Mouse (Mus musculus) forebrain, embryonic 14.5 days (tissue): ENCODE data around the gene Ndufb4. TPM values are rescaled to one million over a fixed set of nuclear protein-coding genes. Genes with fewer than 3 reads are reported as not detected.
A peak's percentile ranks its signal among the peaks of the same experiment; 100 is the strongest.

Experiments used
- ATAC-seq: fragments of 200-750 bp; cut with Nextera tagmentation; 2 replicates; pipeline ENCODE4 v1.8.0; 2017; ENCODE audit warnings: mild to moderate bottlenecking, moderate library complexity
- DNase-seq: peaks from one replicate; pipeline ENCODE4 v3.0.0-alpha.2; 2015; ENCODE audit warnings: low spot score
- H3K27ac ChIP-seq: fragments of 300-500 bp; sonication (generic); 2 replicates; pipeline ENCODE4 v1.5.1; 2014; ENCODE audit warnings: low read depth, mild to moderate bottlenecking, control low read depth, low read length, moderate library complexity
- H3K27me3 ChIP-seq: fragments of 300-500 bp; sonication (generic); replicated peaks from 2 replicates; pipeline ENCODE4 v1.6.1; 2014; ENCODE audit warnings: low read length, control low read depth, mixed read lengths; ENCODE audit not compliant: control insufficient read depth, insufficient read depth
- H3K36me3 ChIP-seq: fragments of 300-500 bp; sonication (generic); 2 replicates; pipeline ENCODE4 v1.6.1; 2014; ENCODE audit warnings: low read length, control low read depth; ENCODE audit not compliant: control insufficient read depth, insufficient read depth
- H3K4me1 ChIP-seq: fragments of 300-500 bp; sonication (generic); 2 replicates; pipeline ENCODE4 v1.6.1; 2014; ENCODE audit warnings: antibody characterized with exemption, low read length, control low read depth; ENCODE audit not compliant: control insufficient read depth, insufficient read depth
- H3K4me2 ChIP-seq: fragments of 300-500 bp; sonication (generic); 2 replicates; pipeline ENCODE4 v1.6.1; 2014; ENCODE audit warnings: mild to moderate bottlenecking, control low read depth, low read length
- H3K4me3 ChIP-seq: fragments of 300-500 bp; sonication (generic); 2 replicates; pipeline ENCODE4 v1.5.1; 2014; ENCODE audit warnings: low read depth, low read length, control low read depth
- H3K9ac ChIP-seq: fragments of 300-500 bp; sonication (generic); 2 replicates; pipeline ENCODE4 v1.6.1; 2014; ENCODE audit warnings: mild to moderate bottlenecking, low read length, control low read depth, moderate library complexity
- H3K9me3 ChIP-seq: fragments of 300-500 bp; sonication (generic); replicated peaks from 2 replicates; pipeline ENCODE4 v1.6.1; 2016; ENCODE audit warnings: low read length, control low read depth, mixed read lengths; ENCODE audit not compliant: control insufficient read depth
- WGBS: fragments of 180-500 bp; shearing (Covaris S2); extraction: QIAGEN DNeasy Blood & Tissue Kit; methylation state at CpG from one replicate; pipeline ENCODE4 v1.1.7; 2014; 5-methylcytosine and 5-hydroxymethylcytosine counted together
- polyA plus RNA-seq: library from polyadenylated mRNA; unstranded; fragments of >200 nt; fragmentation: Nextera tagmentation; extraction: Ambion mirVana; gene quantifications from 2 replicates; pipeline ENCODE4 v1.2.1, GENCODE M21; 2014

Gene Ndufb4
- polyA plus RNA-seq, 1 experiment from 2014 or later: 71.1 TPM

- DNase-seq (no peak), ATAC-seq (no peak)
- H3K36me3 ChIP-seq: no peaks in the 10 kb centered on the region
- no peaks in the 10 kb centered on the region for H3K9me3 ChIP-seq
- H3K27me3 ChIP-seq: no peaks in the 10 kb centered on the region
- no peak overlapping the region for H3K9ac ChIP-seq
- H3K4me3 ChIP-seq: no peak overlapping the region
- H3K27ac ChIP-seq: no peak overlapping the region
- 71% methylated on average over 6 of the region's 6 CpGs for WGBS
- H3K4me1 ChIP-seq: no peaks in the 10 kb centered on the region
- H3K4me2 ChIP-seq: no peak overlapping the region
These were observed 18.1 kb downstream of the Ndufb4 start for GRCm38 (mm10) chr16:37636107-37636506.

GRCm38 (mm10) chr16:37635095-37635494 lies 19.2 kb downstream of the Ndufb4 start:
- no peaks in the 10 kb centered on the region for H3K27me3 ChIP-seq
- no peaks in the 10 kb centered on the region for H3K4me1 ChIP-seq
- H3K27ac ChIP-seq: no peak overlapping the region
- no peaks in the 10 kb centered on the region for H3K36me3 ChIP-seq
- ATAC-seq: no peak
- WGBS: 93% methylated on average over 1 of the region's 1 CpGs
- H3K4me2 ChIP-seq: no peak overlapping the region
- H3K9ac ChIP-seq: no peak overlapping the region
- H3K9me3 ChIP-seq: no peaks in the 10 kb centered on the region
- H3K4me3 ChIP-seq: no peak overlapping the region
- no peak for DNase-seq

GRCm38 (mm10) chr16:37634578-37634977 lies 19.7 kb downstream of the Ndufb4 start:
- H3K27ac ChIP-seq: no peak overlapping the region
- no peaks in the 10 kb centered on the region for H3K27me3 ChIP-seq
- H3K4me2 ChIP-seq: no peak overlapping the region
- no peaks in the 10 kb centered on the region for H3K4me1 ChIP-seq
- H3K9me3 ChIP-seq: no peaks in the 10 kb centered on the region
- no peak overlapping the region for H3K4me3 ChIP-seq
- DNase-seq: no peak
- no peak overlapping the region for H3K9ac ChIP-seq
- ATAC-seq: no peak
- WGBS: 73% methylated on average over 9 of the region's 9 CpGs
- no peaks in the 10 kb centered on the region for H3K36me3 ChIP-seq

DNA sequence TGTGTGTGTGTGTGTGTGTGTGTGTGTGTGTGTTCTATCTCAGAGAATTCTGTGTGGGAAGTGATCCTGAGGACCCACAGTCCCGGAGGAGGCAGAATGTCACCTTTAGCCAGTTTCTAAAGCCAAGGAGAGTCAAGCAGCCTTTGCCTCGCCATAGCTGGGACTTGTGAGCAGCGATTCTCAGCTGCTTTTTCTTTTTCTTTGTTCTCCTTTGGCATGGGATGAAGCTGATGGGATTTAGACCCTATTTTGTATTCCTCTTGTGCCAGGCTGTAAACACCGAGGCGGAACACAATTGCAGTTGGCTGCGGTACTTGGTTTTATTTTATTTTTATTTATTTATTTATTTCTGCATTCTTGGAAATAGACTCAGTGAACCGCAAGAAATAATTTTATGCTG lies 25.2 kb downstream of the Ndufb4 start:
- H3K27me3 ChIP-seq: no peaks in the 10 kb centered on the region
- no peak overlapping the region for H3K9ac ChIP-seq
- no peaks in the 10 kb centered on the region for H3K36me3 ChIP-seq
- WGBS: 67% methylated on average over 7 of the region's 7 CpGs
- peak; percentile 33 for DNase-seq
- H3K9me3 ChIP-seq: no peaks in the 10 kb centered on the region
- no peaks in the 10 kb centered on the region for H3K4me1 ChIP-seq
- no peak for ATAC-seq
- no peak overlapping the region for H3K4me2 ChIP-seq
- H3K4me3 ChIP-seq: no peak overlapping the region
- H3K27ac ChIP-seq: no peak overlapping the region

GRCm38 (mm10) chr16:37628336-37628735 lies 25.9 kb downstream of the Ndufb4 start:
- no peak overlapping the region for H3K4me2 ChIP-seq
- H3K36me3 ChIP-seq: no peaks in the 10 kb centered on the region
- no peaks in the 10 kb centered on the region for H3K9me3 ChIP-seq
- H3K4me3 ChIP-seq: no peak overlapping the region
- WGBS: 80% methylated on average over 9 of the region's 9 CpGs
- H3K27me3 ChIP-seq: no peaks in the 10 kb centered on the region
- H3K4me1 ChIP-seq: no peaks in the 10 kb centered on the region
- ATAC-seq: no peak
- no peak for DNase-seq
- no peak overlapping the region for H3K27ac ChIP-seq
- no peak overlapping the region for H3K9ac ChIP-seq

GRCm38 (mm10) chr16:37626388-37626949 lies 27.8 kb downstream of the Ndufb4 start:
- Histone ChIP-seq H3K4me2 (no peak overlapping the region), H3K9me3 (no peaks in the 10 kb centered on the region), H3K4me1 (no peaks in the 10 kb centered on the region), H3K36me3 (no peaks in the 10 kb centered on the region), H3K9ac (no peak overlapping the region), H3K4me3 (no peak overlapping the region), H3K27me3 (no peaks in the 10 kb centered on the region), H3K27ac (no peak overlapping the region)
- DNase-seq: no peak
- WGBS: 47% methylated on average over 4 of the region's 4 CpGs
- ATAC-seq: no peak; the same call in 1 of the 2 replicates

DNA sequence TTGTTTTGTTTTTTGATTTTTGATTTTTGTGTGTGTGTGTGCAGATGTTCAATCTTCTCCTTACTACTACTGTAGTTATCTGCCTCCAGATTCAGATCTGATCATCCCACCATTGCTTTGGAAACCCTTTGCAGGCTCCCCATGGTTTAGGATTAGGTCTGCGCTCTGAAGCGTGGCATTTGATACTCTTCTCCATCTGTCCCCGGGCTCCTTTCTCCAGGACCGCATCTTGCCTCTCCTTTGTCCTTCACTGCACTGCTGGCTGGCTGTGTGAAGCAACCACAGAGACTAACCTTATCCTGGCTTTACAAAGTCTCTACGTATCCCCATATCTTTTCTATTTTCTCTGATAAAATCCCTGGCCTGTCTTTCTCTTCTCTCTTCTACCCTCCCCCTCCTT lies 31.3 kb downstream of the Ndufb4 start:
- Histone ChIP-seq H3K27me3 (no peaks in the 10 kb centered on the region), H3K36me3 (no peaks in the 10 kb centered on the region), H3K4me2 (no peak overlapping the region), H3K4me1 (no peaks in the 10 kb centered on the region), H3K9ac (no peak overlapping the region), H3K9me3 (no peaks in the 10 kb centered on the region), H3K27ac (no peak overlapping the region), H3K4me3 (no peak overlapping the region)
- DNase-seq (no peak), ATAC-seq (no peak)
- WGBS: 33% methylated on average over 5 of the region's 5 CpGs

- no peak for DNase-seq
- Histone ChIP-seq H3K9me3 (no peaks in the 10 kb centered on the region), H3K4me1 (no peaks in the 10 kb centered on the region), H3K27me3 (no peaks in the 10 kb centered on the region), H3K27ac (no peak overlapping the region), H3K36me3 (no peaks in the 10 kb centered on the region), H3K9ac (no peak overlapping the region), H3K4me3 (no peak overlapping the region), H3K4me2 (no peak overlapping the region)
- no peak for ATAC-seq
- 53% methylated on average over 3 of the region's 3 CpGs for WGBS
These were observed 31.9 kb downstream of the Ndufb4 start for GRCm38 (mm10) chr16:37622403-37622802.

DNA sequence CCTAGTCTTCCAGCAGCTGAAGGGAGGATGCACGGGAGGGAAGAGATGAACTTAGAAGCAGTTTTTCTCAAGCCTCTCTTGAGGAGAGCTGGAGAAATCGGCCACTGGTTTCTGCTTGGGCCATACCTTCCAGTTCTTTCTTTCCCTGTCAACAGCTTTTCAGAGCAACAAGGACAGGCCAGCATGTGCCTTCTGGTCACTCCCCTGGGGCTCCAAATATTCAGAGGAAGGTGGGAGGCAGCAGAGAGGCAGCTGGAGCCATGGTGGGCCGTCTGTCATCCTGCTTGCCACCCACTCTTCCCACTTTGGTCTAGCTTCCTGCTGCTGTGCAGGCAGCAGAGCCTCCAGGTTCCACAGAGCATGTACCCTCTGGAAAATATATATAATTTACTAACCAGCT lies 36.6 kb downstream of the Ndufb4 start:
- ATAC-seq (peak; percentile 40; the same call in 1 of the 2 replicates), DNase-seq (no peak)
- Histone ChIP-seq H3K9me3 (no peaks in the 10 kb centered on the region), H3K27me3 (no peaks in the 10 kb centered on the region), H3K27ac (no peak overlapping the region), H3K4me2 (no peak overlapping the region), H3K4me3 (no peak overlapping the region), H3K4me1 (no peaks in the 10 kb centered on the region), H3K9ac (no peak overlapping the region), H3K36me3 (no peaks in the 10 kb centered on the region)
- WGBS: 32% methylated on average over 3 of the region's 3 CpGs
